Mouse (Mus musculus) lung, embryonic 15.5 days (tissue): Measurements from ENCODE around the gene Pth2. TPM values are rescaled to one million over a fixed set of nuclear protein-coding genes. Genes with fewer than 3 reads are reported as not detected.

Experiments
- ATAC-seq: fragments of 200-750 bp; cut with Nextera tagmentation; 2 replicates; pipeline ENCODE4 v1.8.0; 2017; ENCODE audit warnings: moderate number of reproducible peaks, borderline replicate concordance; ENCODE audit not compliant: low FRiP score, low TSS enrichment; ENCODE audit errors: extremely low read depth
- H3K27ac ChIP-seq: fragments of 300-500 bp; sonication (generic); 2 replicates; pipeline ENCODE4 v1.5.1; 2015; ENCODE audit warnings: moderate library complexity, mild to moderate bottlenecking, inconsistent platforms
- H3K27me3 ChIP-seq: fragments of 300-500 bp; sonication (generic); 2 replicates; pipeline ENCODE4 v1.6.1; 2015; ENCODE audit warnings: inconsistent platforms
- H3K36me3 ChIP-seq: fragments of 300-500 bp; sonication (generic); 2 replicates; pipeline ENCODE4 v1.6.1; 2015; ENCODE audit warnings: inconsistent platforms
- H3K4me1 ChIP-seq: fragments of 300-500 bp; sonication (generic); 2 replicates; pipeline ENCODE4 v1.6.1; 2015; ENCODE audit warnings: inconsistent platforms
- H3K4me2 ChIP-seq: fragments of 300-500 bp; sonication (generic); 2 replicates; pipeline ENCODE4 v1.6.1; 2015; ENCODE audit warnings: inconsistent platforms, mild to moderate bottlenecking, moderate library complexity
- H3K4me3 ChIP-seq: fragments of 300-500 bp; sonication (generic); 2 replicates; pipeline ENCODE4 v1.5.1; 2015; ENCODE audit warnings: mild to moderate bottlenecking, inconsistent platforms
- H3K9ac ChIP-seq: fragments of 300-500 bp; sonication (generic); 2 replicates; pipeline ENCODE4 v1.6.1; 2015; ENCODE audit warnings: inconsistent platforms
- H3K9me3 ChIP-seq: fragments of 300-500 bp; sonication (generic); 2 replicates; pipeline ENCODE4 v1.6.1; 2016; ENCODE audit warnings: inconsistent platforms
- WGBS: fragments of 180-500 bp; shearing (Covaris S2); methylation state at CpG from one replicate; pipeline ENCODE4 v1.1.7; 2015; 5-methylcytosine and 5-hydroxymethylcytosine counted together
- polyA plus RNA-seq: library from polyadenylated mRNA; unstranded; fragments of >200 nt; fragmentation: Nextera tagmentation; extraction: Ambion mirVana; gene quantifications from 2 replicates; pipeline ENCODE4 v1.2.1, GENCODE M21; 2015

The Pth2 gene
- polyA plus RNA-seq, 1 experiment from 2014 or later = not detected

- WGBS = 5% methylated on average over 13 of the region's 13 CpGs
- H3K4me1 ChIP-seq = 0 out of 2 replicates have a peak, but pooled peaks cover 9% of the 10 kb centered on the region
- no peak overlapping the region for H3K9ac ChIP-seq
- H3K4me2 ChIP-seq = no peak overlapping the region
- H3K4me3 ChIP-seq = no peak overlapping the region
- ATAC-seq = no peak
- H3K36me3 ChIP-seq = no peaks in the 10 kb centered on the region
- H3K27me3 ChIP-seq = peaks cover 94% of the 10 kb centered on the region
- H3K27ac ChIP-seq = no peak overlapping the region
- no peaks in the 10 kb centered on the region for H3K9me3 ChIP-seq
Observed at GRCm38 (mm10) chr7:45175398-45175797, 5.4 kb upstream of the Pth2 start.

- Histone ChIP-seq H3K4me2 (no peak overlapping the region), H3K9ac (no peak overlapping the region), H3K4me3 (peak overlapping the region; percentile 9; the same call in 1 of the 2 replicates), H3K9me3 (no peaks in the 10 kb centered on the region), H3K36me3 (no peaks in the 10 kb centered on the region), H3K27me3 (peaks cover 95% of the 10 kb centered on the region), H3K4me1 (0 out of 2 replicates have a peak, but pooled peaks cover 9% of the 10 kb centered on the region), H3K27ac (no peak overlapping the region)
- no peak for ATAC-seq
- 2% methylated on average over 23 of the region's 23 CpGs for WGBS
Observed at GRCm38 (mm10) chr7:45175929-45176328, 4.9 kb upstream of the Pth2 start.

GRCm38 (mm10) chr7:45176356-45176755 lies 4.4 kb upstream of the Pth2 start:
- no peak for ATAC-seq
- Histone ChIP-seq H3K9ac (no peak overlapping the region), H3K4me1 (0 out of 2 replicates have a peak, but pooled peaks cover 10% of the 10 kb centered on the region), H3K27ac (no peak overlapping the region), H3K4me2 (no peak overlapping the region), H3K27me3 (peaks cover 95% of the 10 kb centered on the region), H3K36me3 (no peaks in the 10 kb centered on the region), H3K9me3 (no peaks in the 10 kb centered on the region), H3K4me3 (peak overlapping the region; percentile 9; the same call in 1 of the 2 replicates)
- 4% methylated on average over 31 of the region's 31 CpGs for WGBS

DNA sequence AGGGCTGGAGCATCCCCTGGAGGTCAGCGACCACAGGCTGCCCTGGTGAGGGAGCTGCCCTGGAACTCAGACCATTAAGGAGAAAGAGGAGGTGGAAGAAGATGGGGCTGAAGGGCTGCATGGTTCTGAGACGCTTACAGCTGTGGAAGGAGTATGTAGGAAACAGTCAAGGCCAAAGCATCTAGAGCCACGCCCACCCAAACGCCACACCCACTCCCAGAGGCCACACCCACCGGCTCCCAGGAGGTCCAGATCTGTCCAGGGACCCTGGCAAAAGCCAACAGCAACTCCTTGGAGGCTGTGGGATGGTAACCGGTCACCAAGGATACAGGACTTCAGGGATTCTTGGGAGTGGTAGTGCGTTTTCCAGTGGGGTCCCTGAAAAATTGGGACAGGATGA lies 2.2 kb upstream of the Pth2 start:
- H3K9me3 ChIP-seq = no peaks in the 10 kb centered on the region
- no peak overlapping the region for H3K27ac ChIP-seq
- no peak overlapping the region for H3K4me3 ChIP-seq
- H3K36me3 ChIP-seq = no peaks in the 10 kb centered on the region
- no peak overlapping the region for H3K4me2 ChIP-seq
- H3K4me1 ChIP-seq = peaks cover 18% of the 10 kb centered on the region
- ATAC-seq = no peak
- WGBS = 18% methylated on average over 7 of the region's 7 CpGs
- no peak overlapping the region for H3K9ac ChIP-seq
- peaks cover 98% of the 10 kb centered on the region for H3K27me3 ChIP-seq

DNA sequence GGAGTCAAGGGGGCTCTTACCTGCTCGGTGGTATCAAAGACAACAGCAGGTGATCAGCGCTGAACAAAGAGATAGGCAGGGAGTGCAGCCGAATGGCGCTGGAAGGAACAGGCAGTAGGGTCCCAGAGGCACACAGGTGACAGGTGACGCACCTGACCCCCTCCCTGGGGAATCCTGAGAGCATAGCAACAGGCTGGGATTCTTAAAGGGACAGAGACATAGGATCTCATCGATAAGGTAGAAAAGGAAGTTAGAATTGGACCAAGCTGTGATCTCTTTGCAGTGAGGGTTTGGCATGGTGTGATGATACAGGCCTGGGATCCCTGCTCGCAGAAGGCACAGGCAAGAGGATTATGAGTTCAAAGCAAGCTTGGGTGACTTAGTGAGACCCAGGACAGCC lies 1.3 kb upstream of the Pth2 start, which contains the start of gene Gfy:
Gene Gfy, minus strand, starts transcription at position 101 of the 400 bp plus-strand sequence.
- no peak for ATAC-seq
- no peak within 1 kb of the TSS for H3K27ac ChIP-seq
- peaks cover 18% of the 10 kb centered on the region for H3K4me1 ChIP-seq
- peaks cover 100% of the 10 kb centered on the region for H3K27me3 ChIP-seq
- H3K9ac ChIP-seq = no peak within 1 kb of the TSS
- H3K4me2 ChIP-seq = no peak within 1 kb of the TSS
- 22% methylated on average over 7 of the region's 7 CpGs for WGBS
- H3K36me3 ChIP-seq = no peaks in the 10 kb centered on the region
- no peaks in the 10 kb centered on the region for H3K9me3 ChIP-seq
- no peak within 1 kb of the TSS for H3K4me3 ChIP-seq

DNA sequence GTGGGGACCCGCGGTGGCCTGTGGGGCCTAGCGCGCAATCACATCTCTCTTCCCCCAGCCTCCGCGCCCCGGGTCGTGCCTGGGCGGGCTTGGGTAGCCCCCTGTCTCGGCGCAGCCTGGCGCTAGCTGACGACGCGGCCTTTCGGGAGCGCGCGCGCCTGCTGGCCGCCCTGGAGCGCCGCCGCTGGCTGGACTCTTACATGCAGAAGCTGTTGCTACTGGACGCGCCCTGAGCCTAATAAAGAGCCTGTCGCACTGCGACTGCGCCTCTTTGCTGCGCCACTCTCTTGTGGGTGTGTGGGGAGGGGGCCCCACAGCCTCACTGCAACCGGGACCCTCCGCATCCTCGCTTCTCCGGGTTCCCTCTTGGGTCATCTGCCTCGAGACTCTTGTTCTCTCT lies 745 bp downstream of the Pth2 start:
- 6% methylated on average over 35 of the region's 35 CpGs for WGBS
- Histone ChIP-seq H3K4me1 (peaks cover 9% of the 10 kb centered on the region), H3K27me3 (peaks cover 99% of the 10 kb centered on the region), H3K4me2 (no peak overlapping the region), H3K36me3 (no peaks in the 10 kb centered on the region), H3K4me3 (no peak overlapping the region; the same call in 1 of the 2 replicates), H3K9me3 (no peaks in the 10 kb centered on the region), H3K9ac (no peak overlapping the region), H3K27ac (no peak overlapping the region)
- no peak; the same call in 1 of the 2 replicates for ATAC-seq

DNA sequence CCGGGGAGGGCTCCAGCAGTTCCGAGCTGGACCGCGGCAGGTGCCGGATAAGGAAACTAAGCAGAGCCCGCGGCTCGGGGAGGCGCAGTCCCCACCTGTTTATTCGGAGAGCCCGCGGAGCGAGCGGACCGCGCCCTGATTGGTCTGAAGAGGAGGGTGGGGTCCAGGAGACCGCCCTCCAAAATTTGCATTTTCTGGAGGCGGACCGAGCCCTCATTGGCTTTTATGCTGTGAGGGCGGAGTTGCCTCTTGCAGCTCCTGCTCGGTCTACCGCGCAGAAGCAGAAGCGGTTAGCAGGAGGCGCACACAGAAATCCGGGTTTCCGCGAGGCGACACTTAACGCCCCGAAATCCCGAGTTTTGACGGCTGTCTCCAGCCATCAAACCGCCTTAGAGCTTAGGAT lies 1.4 kb downstream of the Pth2 start:
- Histone ChIP-seq H3K36me3 (no peaks in the 10 kb centered on the region), H3K27ac (no peak overlapping the region), H3K9me3 (no peaks in the 10 kb centered on the region), H3K4me1 (peaks cover 9% of the 10 kb centered on the region), H3K9ac (0 out of 2 replicates have a peak overlapping the region, but pooled peaks have one; percentile 8), H3K4me2 (peak overlapping the region; percentile 59), H3K27me3 (peaks cover 99% of the 10 kb centered on the region), H3K4me3 (peak overlapping the region; percentile 31)
- ATAC-seq = peak; percentile 87
- WGBS = under 1% methylated on average over 34 of the region's 34 CpGs

GRCm38 (mm10) chr7:45182606-45183005 lies 1.8 kb downstream of the Pth2 start:
- Histone ChIP-seq H3K4me2 (peak overlapping the region; percentile 59), H3K9ac (0 out of 2 replicates have a peak overlapping the region, but pooled peaks have one; percentile 8), H3K27me3 (peaks cover 98% of the 10 kb centered on the region), H3K36me3 (no peaks in the 10 kb centered on the region), H3K4me3 (peak overlapping the region; percentile 31), H3K9me3 (no peaks in the 10 kb centered on the region), H3K27ac (no peak overlapping the region), H3K4me1 (peaks cover 9% of the 10 kb centered on the region)
- no peak for ATAC-seq
- 9% methylated on average over 11 of the region's 11 CpGs for WGBS

DNA sequence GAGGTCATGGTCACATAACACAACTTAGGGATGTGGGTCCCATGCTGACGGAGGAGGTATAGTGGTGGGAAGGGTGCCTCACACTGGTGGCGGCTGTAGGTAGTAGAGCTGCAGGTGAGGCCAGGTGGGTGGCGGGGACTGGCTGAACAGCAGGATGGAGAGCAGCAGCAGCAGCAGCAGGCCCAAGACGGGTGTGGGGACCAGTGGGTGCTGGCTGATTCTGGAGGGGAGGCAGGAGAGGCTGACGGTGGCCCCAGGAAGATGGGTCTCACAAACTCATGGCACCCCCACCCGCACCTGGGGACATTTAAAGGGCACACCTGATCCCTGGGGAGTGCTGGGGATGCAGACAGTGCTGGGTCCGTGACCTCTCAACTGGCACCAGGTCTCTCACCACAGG lies 2.9 kb downstream of the Pth2 start:
- peaks cover 97% of the 10 kb centered on the region for H3K27me3 ChIP-seq
- no peak overlapping the region for H3K4me2 ChIP-seq
- 65% methylated on average over 7 of the region's 7 CpGs for WGBS
- peaks cover 9% of the 10 kb centered on the region for H3K4me1 ChIP-seq
- no peak for ATAC-seq
- no peaks in the 10 kb centered on the region for H3K9me3 ChIP-seq
- no peaks in the 10 kb centered on the region for H3K36me3 ChIP-seq
- no peak overlapping the region for H3K9ac ChIP-seq
- H3K27ac ChIP-seq = no peak overlapping the region
- no peak overlapping the region for H3K4me3 ChIP-seq

DNA sequence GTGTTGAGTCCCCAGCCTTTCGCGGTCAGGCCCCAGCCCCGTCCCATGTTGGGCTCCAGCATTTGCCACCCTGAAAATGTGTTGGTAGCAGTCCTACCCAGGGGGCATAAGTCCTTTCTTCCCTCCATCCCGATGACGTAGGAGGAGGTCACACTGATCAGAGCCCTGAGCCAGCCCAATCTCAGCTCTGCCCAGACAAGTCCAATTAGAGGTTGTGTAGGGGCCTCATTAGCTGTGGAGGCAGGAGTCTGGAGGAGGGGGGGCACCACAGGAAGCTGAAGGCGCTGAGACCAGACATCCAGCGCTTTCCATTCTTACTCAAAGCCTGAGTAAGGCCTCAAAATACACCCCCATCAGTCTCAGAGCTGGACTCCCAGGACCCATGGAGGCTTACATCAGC lies 5.1 kb downstream of the Pth2 start:
- no peak overlapping the region for H3K4me3 ChIP-seq
- no peak overlapping the region for H3K4me2 ChIP-seq
- H3K27ac ChIP-seq = no peak overlapping the region
- H3K36me3 ChIP-seq = no peaks in the 10 kb centered on the region
- no peak for ATAC-seq
- 66% methylated on average over 7 of the region's 7 CpGs for WGBS
- H3K9ac ChIP-seq = no peak overlapping the region
- H3K27me3 ChIP-seq = peaks cover 97% of the 10 kb centered on the region
- H3K9me3 ChIP-seq = no peaks in the 10 kb centered on the region
- H3K4me1 ChIP-seq = peaks cover 9% of the 10 kb centered on the region

GRCm38 (mm10) chr7:45189600-45189999 lies 8.8 kb downstream of the Pth2 start:
- WGBS = 37% methylated on average over 16 of the region's 16 CpGs
- Histone ChIP-seq H3K36me3 (no peaks in the 10 kb centered on the region), H3K4me3 (no peak overlapping the region), H3K4me2 (no peak overlapping the region), H3K9ac (no peak overlapping the region), H3K27me3 (peaks cover 71% of the 10 kb centered on the region), H3K9me3 (no peaks in the 10 kb centered on the region), H3K27ac (no peak overlapping the region), H3K4me1 (peaks cover 3% of the 10 kb centered on the region; the same call in 1 of the 2 replicates)
- no peak for ATAC-seq

- no peaks in the 10 kb centered on the region for H3K36me3 ChIP-seq
- 87% methylated on average over 6 of the region's 6 CpGs for WGBS
- H3K27ac ChIP-seq = no peak overlapping the region
Observed at GRCm38 (mm10) chr7:45190186-45190585, 9.4 kb downstream of the Pth2 start.

More at GRCm38 (mm10) chr7:45190186-45190585, 9.4 kb downstream of the Pth2 start:
- H3K4me1 ChIP-seq = peaks cover 3% of the 10 kb centered on the region; the same call in 1 of the 2 replicates
- no peaks in the 10 kb centered on the region for H3K9me3 ChIP-seq
- H3K4me3 ChIP-seq = no peak overlapping the region
- H3K4me2 ChIP-seq = no peak overlapping the region
- no peak overlapping the region for H3K9ac ChIP-seq
- ATAC-seq = no peak
- peaks cover 65% of the 10 kb centered on the region for H3K27me3 ChIP-seq
